Mouse (Mus musculus): ENCODE measurements around the gene Mgat5b. TPM values are rescaled to one million over a fixed set of nuclear protein-coding genes. Genes with fewer than 3 reads are reported as not detected.

Mgat5b gene
- total RNA-seq, 1 experiment = 7.1 TPM

DNA sequence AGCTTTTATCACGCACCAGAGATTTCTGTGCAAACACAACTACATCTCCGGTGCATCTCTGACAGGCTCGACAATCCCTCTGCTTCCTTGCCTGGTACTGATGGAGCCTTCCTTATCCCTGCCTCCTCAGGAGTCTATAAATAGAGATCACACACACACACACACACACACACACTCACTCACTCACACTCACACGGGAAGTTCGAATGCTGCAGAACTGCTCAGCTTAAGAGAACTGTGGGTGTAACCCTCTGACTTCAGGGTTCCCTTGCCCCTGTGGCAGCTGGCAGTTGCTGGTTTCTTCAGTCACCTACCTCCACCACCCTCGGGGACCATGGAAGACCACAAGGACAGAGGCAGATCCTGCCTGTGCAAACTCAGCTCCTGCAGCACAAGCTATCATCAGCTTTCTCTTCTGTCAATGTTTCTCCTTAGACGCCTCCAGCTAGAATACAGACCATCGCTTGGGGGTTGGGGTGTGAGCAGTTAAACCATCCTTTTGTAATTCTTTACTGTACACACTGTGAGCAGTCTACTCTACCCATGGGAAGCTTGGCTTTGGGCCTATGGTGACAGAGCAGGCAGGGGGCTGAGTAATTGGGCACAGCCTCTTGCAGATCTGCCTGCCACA is 111.9 kb downstream of the Mgat5b start:
- no peak for TF ChIP-seq HCFC1 (IDR thresholded peaks at IDR 0.05; ENCODE audit: borderline replicate concordance, insufficient read depth, low read length)
- TF ChIP-seq ZNF384 (IDR thresholded peaks at IDR 0.05; ENCODE audit: low read depth, low read length) = no peak
- TF ChIP-seq ZC3H11A (IDR thresholded peaks at IDR 0.05; ENCODE audit: borderline replicate concordance, low read depth, low read length) = no peak
- TF ChIP-seq MAFK (IDR thresholded peaks at IDR 0.05; ENCODE audit: insufficient read depth, low read depth, low read length) = no peak
- TF ChIP-seq CHD2 (IDR thresholded peaks at IDR 0.05; ENCODE audit: low read depth, low read length) = no peak
- no peaks in the 10 kb centered on the region for H3K9me3 ChIP-seq (ENCODE audit: control insufficient read depth, insufficient read depth, low read depth, low read length)
- H3K9ac ChIP-seq (ENCODE audit: insufficient read depth, low read depth, low read length, poor library complexity, severe bottlenecking) = no peak overlapping the region
- DNase-seq (ENCODE audit: low read depth, low spot score) = no peak
- H3K27ac ChIP-seq (ENCODE audit: insufficient read depth, low read depth, low read length, poor library complexity, severe bottlenecking) = no peak overlapping the region
- no peak overlapping the region for H3K4me3 ChIP-seq (ENCODE audit: insufficient read depth in 1 of 2, low read depth in 1 of 2, low read length in 2 of 2, poor library complexity in 1 of 2, severe bottlenecking in 1 of 2)
- in situ Hi-C loops (cut with MboI; ENCODE audit: low sequenced_read_pairs in 2 of 2, unreplicated experiment in 2 of 2) = no loop called here
- peaks cover 0 to 18% of the 10 kb centered on the region in 2 experiments; a peak in 2 of 4 replicates for H3K4me1 ChIP-seq (ENCODE audit: control insufficient read depth in 2 of 2, insufficient read depth in 2 of 2, low read length in 2 of 2, poor library complexity in 1 of 2)
- H3K36me3 ChIP-seq (ENCODE audit: control insufficient read depth, insufficient read depth, low read length, poor library complexity, severe bottlenecking) = no peaks in the 10 kb centered on the region

DNA sequence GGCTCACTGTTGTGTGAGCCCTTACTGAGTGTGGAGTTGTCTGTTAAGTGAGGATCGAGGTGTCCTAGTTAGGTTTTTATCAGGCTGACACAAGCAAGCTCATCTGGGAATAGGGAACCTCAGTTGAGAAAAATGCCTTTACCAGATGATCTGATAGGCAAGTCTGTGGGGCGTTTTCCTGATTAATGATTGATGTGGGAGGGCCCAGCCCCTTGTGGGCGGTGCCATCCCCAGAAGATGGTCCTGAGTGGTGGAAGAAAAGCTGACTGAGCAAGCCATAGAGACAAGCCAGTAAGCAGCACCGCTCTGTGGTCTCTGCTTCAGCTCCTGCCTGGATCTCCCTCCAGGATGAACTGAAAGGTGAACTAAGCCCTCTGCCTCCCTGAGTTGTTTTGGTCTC is 112.6 kb downstream of the Mgat5b start:
- in situ Hi-C loops (cut with MboI; ENCODE audit: low sequenced_read_pairs in 2 of 2, unreplicated experiment in 2 of 2) = no loop called here
- H3K27ac ChIP-seq (ENCODE audit: insufficient read depth, low read depth, low read length, poor library complexity, severe bottlenecking) = no peak overlapping the region
- H3K9ac ChIP-seq (ENCODE audit: insufficient read depth, low read depth, low read length, poor library complexity, severe bottlenecking) = no peak overlapping the region
- no peaks in the 10 kb centered on the region for H3K9me3 ChIP-seq (ENCODE audit: control insufficient read depth, insufficient read depth, low read depth, low read length)
- H3K4me1 ChIP-seq (ENCODE audit: control insufficient read depth in 2 of 2, insufficient read depth in 2 of 2, low read length in 2 of 2, poor library complexity in 1 of 2) = peaks cover 0 to 18% of the 10 kb centered on the region in 2 experiments; a peak in 2 of 4 replicates
- H3K4me3 ChIP-seq (ENCODE audit: insufficient read depth in 1 of 2, low read depth in 1 of 2, low read length in 2 of 2, poor library complexity in 1 of 2, severe bottlenecking in 1 of 2) = no peak overlapping the region
- no peak for DNase-seq (ENCODE audit: low read depth, low spot score)
- no peaks in the 10 kb centered on the region for H3K36me3 ChIP-seq (ENCODE audit: control insufficient read depth, insufficient read depth, low read length, poor library complexity, severe bottlenecking)
- TF ChIP-seq MAFK (IDR thresholded peaks at IDR 0.05; ENCODE audit: insufficient read depth, low read depth, low read length) (peak; percentile 50), ZC3H11A (IDR thresholded peaks at IDR 0.05; ENCODE audit: borderline replicate concordance, low read depth, low read length) (no peak)

DNA sequence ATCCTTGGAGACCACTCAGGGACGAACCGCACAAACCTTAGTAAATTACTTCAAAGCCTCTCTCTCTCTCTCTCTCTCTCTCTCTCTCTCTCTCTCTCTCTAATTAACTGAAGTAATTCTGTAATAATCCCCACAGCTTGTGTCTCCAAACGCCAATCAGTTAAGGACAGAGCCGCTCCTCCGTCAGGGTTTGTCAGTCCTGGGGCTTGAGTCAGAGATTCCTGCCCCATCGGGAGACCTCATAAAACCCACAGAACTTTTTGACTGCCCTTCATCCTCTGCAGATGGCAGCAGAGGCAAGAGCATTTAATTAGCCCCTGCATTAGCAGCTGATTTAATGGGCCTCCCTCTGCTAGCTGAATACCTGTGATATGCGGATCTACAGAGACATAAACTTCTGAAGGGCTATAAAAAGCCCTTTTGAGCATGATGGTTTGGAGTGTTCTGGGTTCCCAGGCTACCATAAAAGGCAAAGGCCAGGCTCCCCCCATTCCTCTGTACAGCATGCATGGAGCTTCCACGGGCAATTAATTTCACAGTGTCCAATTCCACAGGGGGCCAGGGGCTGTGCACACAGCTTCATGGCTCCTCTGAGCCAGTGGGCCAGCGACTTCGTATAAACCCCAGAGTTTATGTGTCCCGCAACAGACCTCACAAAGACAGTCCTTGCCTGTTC is 117.1 kb downstream of the Mgat5b start:
- in situ Hi-C loops (cut with MboI; ENCODE audit: low sequenced_read_pairs in 2 of 2, unreplicated experiment in 2 of 2) = no loop called here
- Histone ChIP-seq H3K27ac (ENCODE audit: insufficient read depth, low read depth, low read length, poor library complexity, severe bottlenecking) (no peak overlapping the region), H3K9me3 (ENCODE audit: control insufficient read depth, insufficient read depth, low read depth, low read length) (no peaks in the 10 kb centered on the region), H3K4me3 (ENCODE audit: insufficient read depth in 1 of 2, low read depth in 1 of 2, low read length in 2 of 2, poor library complexity in 1 of 2, severe bottlenecking in 1 of 2) (no peak overlapping the region), H3K36me3 (ENCODE audit: control insufficient read depth, insufficient read depth, low read length, poor library complexity, severe bottlenecking) (no peaks in the 10 kb centered on the region), H3K4me1 (ENCODE audit: control insufficient read depth in 2 of 2, insufficient read depth in 2 of 2, low read length in 2 of 2, poor library complexity in 1 of 2) (peaks cover 0 to 5% of the 10 kb centered on the region in 2 experiments; a peak in 2 of 4 replicates), H3K9ac (ENCODE audit: insufficient read depth, low read depth, low read length, poor library complexity, severe bottlenecking) (no peak overlapping the region)
- no peak for DNase-seq (ENCODE audit: low read depth, low spot score)
- TF ChIP-seq HCFC1 (IDR thresholded peaks at IDR 0.05; ENCODE audit: borderline replicate concordance, insufficient read depth, low read length) (no peak), ZNF384 (IDR thresholded peaks at IDR 0.05; ENCODE audit: low read depth, low read length) (no peak), CHD2 (IDR thresholded peaks at IDR 0.05; ENCODE audit: low read depth, low read length) (no peak), ZC3H11A (IDR thresholded peaks at IDR 0.05; ENCODE audit: borderline replicate concordance, low read depth, low read length) (no peak), MAFK (IDR thresholded peaks at IDR 0.05; ENCODE audit: insufficient read depth, low read depth, low read length) (no peak)

Other genes with a start within 250 kb of the Mgat5b start
- gene St6galnac1, start 143.4 kb upstream of the Mgat5b start, total RNA-seq (2012; rRNA removed) = not detected in 2 replicates
- gene Mxra7, start 90.8 kb upstream of the Mgat5b start, total RNA-seq (2012; rRNA removed) = 5.8 and 9.4 TPM in 2 replicates
- 34.4 and 36.6 TPM in 2 replicates for gene Mettl23, start 75.6 kb upstream of the Mgat5b start, total RNA-seq (2012; rRNA removed)
- gene Jmjd6, start 75.4 kb upstream of the Mgat5b start, total RNA-seq (2012; rRNA removed) = 78.1 and 80.8 TPM in 2 replicates
- gene Mfsd11, start 66.4 kb upstream of the Mgat5b start, total RNA-seq (2012; rRNA removed) = 21.5 and 26.5 TPM in 2 replicates
- 361 and 367 TPM in 2 replicates for gene Srsf2, start 65.8 kb upstream of the Mgat5b start, total RNA-seq (2012; rRNA removed)
- 36.7 and 43.6 TPM in 2 replicates for gene Sec14l1, start 196.3 kb downstream of the Mgat5b start, total RNA-seq (2012; rRNA removed)

All from ES-E14 (cell line).